Mouse (Mus musculus) limb, embryonic 15.5 days (tissue): ENCODE measurements around the gene Sun3. TPM values are rescaled to one million over a fixed set of nuclear protein-coding genes. Genes with fewer than 3 reads are reported as not detected.

ENCODE experiments used
- ATAC-seq: fragments of 200-750 bp; cut with Nextera tagmentation; 2 replicates; pipeline ENCODE4 v1.8.0; 2017; ENCODE audit warnings: low read depth, moderate TSS enrichment; ENCODE audit not compliant: insufficient number of reproducible peaks, low FRiP score, low TSS enrichment
- H3K27ac ChIP-seq: fragments of 300-500 bp; sonication (generic); 2 replicates; pipeline ENCODE4 v1.5.1; 2015; ENCODE audit warnings: moderate library complexity, mild to moderate bottlenecking, inconsistent platforms
- H3K27me3 ChIP-seq: fragments of 300-500 bp; sonication (generic); 2 replicates; pipeline ENCODE4 v1.6.1; 2015; ENCODE audit warnings: inconsistent platforms
- H3K36me3 ChIP-seq: fragments of 300-500 bp; sonication (generic); 2 replicates; pipeline ENCODE4 v1.6.1; 2015; ENCODE audit warnings: inconsistent platforms
- H3K4me1 ChIP-seq: fragments of 300-500 bp; sonication (generic); 2 replicates; pipeline ENCODE4 v1.6.1; 2015; ENCODE audit warnings: inconsistent platforms
- H3K4me2 ChIP-seq: fragments of 300-500 bp; sonication (generic); 2 replicates; pipeline ENCODE4 v1.6.1; 2015; ENCODE audit warnings: mild to moderate bottlenecking, inconsistent platforms
- H3K4me3 ChIP-seq: fragments of 300-500 bp; sonication (generic); 2 replicates; pipeline ENCODE4 v1.5.1; 2015; ENCODE audit warnings: mild to moderate bottlenecking, inconsistent platforms
- H3K9ac ChIP-seq: fragments of 300-500 bp; sonication (generic); 2 replicates; pipeline ENCODE4 v1.6.1; 2015; ENCODE audit warnings: inconsistent platforms
- H3K9me3 ChIP-seq: fragments of 300-500 bp; sonication (generic); 2 replicates; pipeline ENCODE4 v1.6.1; 2016; ENCODE audit warnings: inconsistent platforms
- WGBS: fragments of 180-500 bp; shearing (Covaris S2); methylation state at CpG from one replicate; pipeline ENCODE4 v1.1.7; 2015; 5-methylcytosine and 5-hydroxymethylcytosine counted together
- polyA plus RNA-seq: library from polyadenylated mRNA; unstranded; fragments of >200 nt; fragmentation: Nextera tagmentation; extraction: Ambion mirVana; gene quantifications from 2 replicates; pipeline ENCODE4 v1.2.1, GENCODE M21; 2015

Gene Sun3
- polyA plus RNA-seq, 1 experiment from 2014 or later, result not detected

DNA sequence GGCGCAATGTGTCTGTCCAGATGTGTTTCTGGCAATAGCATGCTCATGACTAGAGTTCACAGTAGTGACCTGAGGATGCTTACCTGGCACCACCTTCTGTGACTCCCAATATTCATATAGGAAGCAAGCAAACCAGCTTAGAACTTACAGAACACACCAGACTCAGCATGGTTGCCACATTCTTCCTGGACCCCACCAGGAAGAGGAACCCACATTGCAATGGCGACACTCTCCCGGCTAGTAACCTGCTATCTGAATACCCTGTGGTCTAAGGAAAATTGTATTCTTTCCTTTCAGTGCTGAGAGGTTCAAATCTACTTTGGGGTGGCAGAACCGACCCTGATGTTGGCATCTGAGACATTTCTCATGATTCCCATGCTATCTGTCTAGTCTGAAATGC lies 70.6 kb downstream of the Sun3 start:
- no peak overlapping the region for H3K4me3 ChIP-seq
- no peaks in the 10 kb centered on the region for H3K27me3 ChIP-seq
- no peak overlapping the region for H3K4me2 ChIP-seq
- H3K9ac ChIP-seq, result no peak overlapping the region
- H3K36me3 ChIP-seq, result no peaks in the 10 kb centered on the region
- peaks cover 3% of the 10 kb centered on the region; the same call in 1 of the 2 replicates for H3K4me1 ChIP-seq
- no peaks in the 10 kb centered on the region for H3K9me3 ChIP-seq
- no peak for ATAC-seq
- no peak overlapping the region for H3K27ac ChIP-seq
- 80% methylated on average over 4 of the region's 4 CpGs for WGBS

DNA sequence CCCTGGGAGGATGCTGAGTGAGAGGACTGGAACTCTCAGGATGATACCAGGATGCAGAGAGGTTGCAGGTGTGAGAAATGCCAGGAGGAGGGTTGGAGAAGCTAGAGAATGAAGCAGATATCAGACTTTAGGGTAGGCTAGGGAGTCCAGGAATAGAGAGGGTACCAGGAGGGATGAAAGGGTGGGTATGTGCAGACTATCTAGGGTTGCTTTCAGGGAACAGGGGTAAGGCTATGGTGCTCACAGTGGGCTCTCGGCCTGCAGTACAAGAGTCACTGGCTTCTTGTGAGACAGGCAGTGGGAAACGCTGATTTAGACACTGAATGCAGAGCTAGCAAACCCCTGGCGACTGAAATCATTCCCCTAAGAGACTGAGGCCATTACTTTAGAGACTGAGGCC lies 75.6 kb downstream of the Sun3 start, which contains the start of gene Pkd1l1:
Pkd1l1 (minus strand) TSS at position 101 of the 400 bp plus-strand sequence.
- ATAC-seq, result no peak
- WGBS, result 63% methylated on average over 3 of the region's 3 CpGs
- Histone ChIP-seq H3K27me3 (no peaks in the 10 kb centered on the region), H3K4me1 (peaks cover 3% of the 10 kb centered on the region; the same call in 1 of the 2 replicates), H3K4me2 (no peak within 1 kb of the TSS), H3K9me3 (no peaks in the 10 kb centered on the region), H3K4me3 (no peak within 1 kb of the TSS), H3K36me3 (no peaks in the 10 kb centered on the region), H3K27ac (no peak within 1 kb of the TSS), H3K9ac (no peak within 1 kb of the TSS)

DNA sequence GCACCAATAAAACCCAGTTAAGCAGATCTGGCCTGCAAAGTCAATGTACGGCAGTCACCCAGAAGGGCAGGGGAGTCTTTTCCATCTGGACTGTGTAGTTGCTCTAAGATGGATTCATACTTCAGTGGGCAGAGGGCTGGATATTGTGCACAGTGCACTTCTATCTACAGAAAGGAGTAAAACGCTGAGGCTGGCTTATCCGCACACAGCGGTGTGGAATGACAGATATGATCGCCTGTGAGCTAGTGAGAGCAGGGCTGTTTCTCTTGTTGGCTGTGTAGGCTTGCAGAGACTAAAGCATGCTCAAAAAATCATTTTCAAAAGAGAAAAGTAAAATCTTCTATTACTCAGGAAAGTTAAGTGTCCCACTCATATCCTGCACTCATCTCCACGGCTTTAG lies 76.7 kb downstream of the Sun3 start:
- Histone ChIP-seq H3K4me1 (peaks cover 3% of the 10 kb centered on the region; the same call in 1 of the 2 replicates), H3K27ac (no peak overlapping the region), H3K9ac (no peak overlapping the region), H3K36me3 (no peaks in the 10 kb centered on the region), H3K9me3 (no peaks in the 10 kb centered on the region), H3K4me3 (no peak overlapping the region), H3K27me3 (no peaks in the 10 kb centered on the region), H3K4me2 (no peak overlapping the region)
- ATAC-seq, result no peak
- WGBS, result 84% methylated on average over 6 of the region's 6 CpGs

DNA sequence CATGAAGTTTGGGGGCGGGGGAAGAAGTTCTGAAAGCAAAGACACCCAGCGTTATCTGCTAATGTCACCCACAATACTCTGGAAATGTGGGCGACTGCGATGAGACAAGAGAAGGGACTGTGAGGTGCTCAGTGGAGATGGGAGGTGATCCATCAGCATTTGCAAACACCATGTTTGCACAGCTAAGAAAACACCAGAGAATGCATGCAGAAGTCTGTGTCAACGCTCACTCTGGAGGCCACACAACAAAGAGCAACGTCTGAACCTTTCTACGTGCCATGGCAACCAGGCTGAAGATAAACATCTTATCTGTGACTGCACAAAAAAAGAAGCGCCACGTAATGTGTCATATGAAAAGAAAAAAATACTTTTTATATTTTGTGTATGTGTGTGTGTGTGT lies 78.3 kb downstream of the Sun3 start:
- no peak overlapping the region for H3K4me2 ChIP-seq
- WGBS, result 77% methylated on average over 9 of the region's 9 CpGs
- no peak overlapping the region for H3K9ac ChIP-seq
- no peak overlapping the region for H3K4me3 ChIP-seq
- H3K27me3 ChIP-seq, result no peaks in the 10 kb centered on the region
- H3K36me3 ChIP-seq, result no peaks in the 10 kb centered on the region
- no peak overlapping the region for H3K27ac ChIP-seq
- H3K9me3 ChIP-seq, result no peaks in the 10 kb centered on the region
- peaks cover 2% of the 10 kb centered on the region; the same call in 1 of the 2 replicates for H3K4me1 ChIP-seq
- ATAC-seq, result no peak

DNA sequence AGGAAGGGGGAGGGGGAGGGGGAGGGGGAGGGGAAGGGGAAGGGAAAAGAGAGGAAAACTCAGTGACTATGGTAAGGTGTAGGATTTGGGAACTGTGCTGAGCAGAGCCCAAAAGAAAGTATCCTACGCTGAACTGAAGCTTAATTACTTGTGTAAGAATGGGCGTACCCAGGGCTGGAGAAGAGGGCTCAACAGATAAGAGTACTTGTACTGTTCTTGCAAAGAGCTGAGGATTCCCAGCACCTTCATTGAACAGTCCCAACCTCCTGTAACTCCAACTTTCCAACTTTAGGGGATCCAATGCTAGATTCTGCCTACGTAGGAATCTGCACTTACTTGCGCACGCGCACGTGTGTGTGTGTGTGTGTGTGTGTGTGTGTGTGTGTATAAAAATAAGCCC lies 80.7 kb downstream of the Sun3 start:
- Histone ChIP-seq H3K27me3 (no peaks in the 10 kb centered on the region), H3K4me3 (no peak overlapping the region), H3K4me1 (no peaks in the 10 kb centered on the region), H3K27ac (no peak overlapping the region), H3K4me2 (no peak overlapping the region), H3K9ac (no peak overlapping the region), H3K9me3 (no peaks in the 10 kb centered on the region), H3K36me3 (no peaks in the 10 kb centered on the region)
- no peak for ATAC-seq
- WGBS, result 95% methylated on average over 7 of the region's 7 CpGs

Other genes with a start within 250 kb of the Sun3 start
- 0.08 and 0.09 TPM in 2 replicates for gene Pkd1l1, start 75.7 kb downstream of the Sun3 start, polyA plus RNA-seq
- gene Hus1, start 37.8 kb downstream of the Sun3 start, polyA plus RNA-seq, result 11.1 and 11.6 TPM in 2 replicates
- gene Gm11992, start 397 bp downstream of the Sun3 start, polyA plus RNA-seq, result 0.33 and 0.81 TPM in 2 replicates
- gene Upp1, start 69.1 kb upstream of the Sun3 start, polyA plus RNA-seq, result 6.1 and 7.4 TPM in 2 replicates
- gene Abca13, start 143.0 kb upstream of the Sun3 start, polyA plus RNA-seq, result 0.01 and 0.03 TPM in 2 replicates